Mouse (Mus musculus): ENCODE measurements around the gene Tdp1.
A peak's percentile ranks its signal among the peaks of the same experiment; 100 is the strongest.

Tdp1 gene

DNA sequence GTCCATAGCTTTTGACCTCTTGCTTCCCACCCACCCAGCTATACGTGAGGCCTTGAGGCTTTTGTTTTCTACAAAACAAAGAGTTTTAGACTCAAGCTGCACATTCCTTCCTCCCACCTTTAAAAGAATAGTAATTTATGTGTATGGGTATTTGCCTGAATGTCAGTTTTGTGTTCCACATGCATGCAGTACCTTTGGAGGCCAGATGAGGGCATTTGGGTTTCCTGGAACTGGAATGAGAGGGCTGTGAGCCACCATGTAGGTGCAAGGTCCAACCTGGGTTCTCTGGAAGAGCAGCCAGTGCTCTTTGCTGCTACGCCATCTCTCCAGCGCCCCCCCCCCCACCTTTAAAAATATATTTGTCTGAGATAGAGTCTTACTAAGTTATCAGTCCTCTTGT is 36.7 kb downstream of the Tdp1 start:
- peak; percentile 40 for DNase-seq (ENCODE audit: low read depth, low spot score)
- peaks cover 2% of the 10 kb centered on the region; the same call in 1 of the 2 replicates for H3K36me3 ChIP-seq (ENCODE audit: control insufficient read depth, insufficient read depth, low read length, poor library complexity, severe bottlenecking)
- H3K27me3 ChIP-seq (ENCODE audit: control insufficient read depth, insufficient read depth, low read length, poor library complexity, severe bottlenecking) = no peaks in the 10 kb centered on the region

DNA sequence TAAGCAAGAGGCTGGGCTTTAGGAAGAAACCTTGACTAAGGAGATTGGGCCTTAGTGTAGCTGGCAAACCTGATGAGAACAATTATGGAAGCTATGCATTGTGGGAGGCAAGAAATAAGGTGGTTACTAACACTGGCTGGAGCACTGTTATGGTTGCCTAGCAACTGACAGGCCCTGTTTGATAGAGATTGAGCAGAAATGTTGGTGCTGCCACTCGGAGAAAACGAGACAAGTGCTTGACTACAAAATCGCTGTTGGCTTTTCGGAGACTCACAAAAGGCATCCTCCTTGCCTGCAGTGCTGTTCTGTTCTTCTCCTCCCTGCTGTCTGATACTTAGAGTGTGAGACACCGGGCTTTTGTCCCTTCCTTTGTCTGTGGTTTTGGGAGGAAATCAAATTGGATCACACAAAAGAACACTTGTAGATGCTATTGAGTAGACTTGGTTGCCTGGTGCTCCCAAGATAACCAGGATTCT is 38.9 kb downstream of the Tdp1 start:
- Histone ChIP-seq H3K36me3 (ENCODE audit: control insufficient read depth, insufficient read depth, low read length, poor library complexity, severe bottlenecking) (no peaks in the 10 kb centered on the region; the same call in 1 of the 2 replicates), H3K27me3 (ENCODE audit: control insufficient read depth, insufficient read depth, low read length, poor library complexity, severe bottlenecking) (no peaks in the 10 kb centered on the region)
- no peak for DNase-seq (ENCODE audit: low read depth, low spot score)

DNA sequence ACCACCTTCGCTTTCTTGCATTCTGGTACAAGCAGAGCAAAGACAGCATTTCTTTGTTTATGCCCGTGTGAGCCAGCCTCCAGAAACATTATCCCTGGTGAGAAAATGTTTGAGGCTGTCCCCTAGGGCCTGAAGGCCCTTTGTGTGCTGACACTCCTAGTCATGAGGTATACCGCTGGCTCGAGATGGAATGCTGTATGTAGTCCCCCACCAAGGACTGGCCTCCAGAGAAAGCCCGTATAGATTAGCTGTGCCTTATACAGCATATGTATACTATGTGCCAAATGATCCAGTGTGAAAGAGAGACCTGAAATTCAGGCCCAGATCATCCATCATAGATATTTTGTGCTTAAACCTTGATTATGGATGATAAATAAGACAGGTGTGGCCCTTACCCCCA is 39.4 kb downstream of the Tdp1 start:
- DNase-seq (ENCODE audit: low read depth, low spot score) = no peak
- no peaks in the 10 kb centered on the region; the same call in 1 of the 2 replicates for H3K36me3 ChIP-seq (ENCODE audit: control insufficient read depth, insufficient read depth, low read length, poor library complexity, severe bottlenecking)
- H3K27me3 ChIP-seq (ENCODE audit: control insufficient read depth, insufficient read depth, low read length, poor library complexity, severe bottlenecking) = no peaks in the 10 kb centered on the region

DNA sequence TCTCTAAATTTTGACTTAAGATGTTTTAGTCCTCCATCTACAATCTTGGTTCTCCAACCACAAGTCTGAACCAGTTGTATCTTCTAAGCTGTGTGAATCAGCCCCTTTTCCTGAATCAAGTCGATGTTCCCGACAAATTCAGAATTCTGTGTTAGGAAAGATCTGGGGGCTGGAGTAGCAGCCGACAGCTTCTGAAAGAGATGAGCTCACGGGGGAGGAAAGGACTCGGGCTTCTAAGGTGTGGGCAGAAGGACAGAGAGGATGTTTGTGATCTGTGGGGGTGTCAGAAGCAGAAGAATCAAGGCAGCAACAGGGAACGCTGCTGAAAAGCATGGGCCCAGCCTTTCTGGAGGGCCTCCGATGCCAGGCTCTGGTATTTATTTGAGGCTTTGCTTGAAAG is 44.0 kb downstream of the Tdp1 start:
- no peak for DNase-seq (ENCODE audit: low read depth, low spot score)
- no peaks in the 10 kb centered on the region for H3K27me3 ChIP-seq (ENCODE audit: control insufficient read depth, insufficient read depth, low read length, poor library complexity, severe bottlenecking)
- H3K36me3 ChIP-seq (ENCODE audit: control insufficient read depth, insufficient read depth, low read length, poor library complexity, severe bottlenecking) = no peaks in the 10 kb centered on the region; the same call in 1 of the 2 replicates

DNA sequence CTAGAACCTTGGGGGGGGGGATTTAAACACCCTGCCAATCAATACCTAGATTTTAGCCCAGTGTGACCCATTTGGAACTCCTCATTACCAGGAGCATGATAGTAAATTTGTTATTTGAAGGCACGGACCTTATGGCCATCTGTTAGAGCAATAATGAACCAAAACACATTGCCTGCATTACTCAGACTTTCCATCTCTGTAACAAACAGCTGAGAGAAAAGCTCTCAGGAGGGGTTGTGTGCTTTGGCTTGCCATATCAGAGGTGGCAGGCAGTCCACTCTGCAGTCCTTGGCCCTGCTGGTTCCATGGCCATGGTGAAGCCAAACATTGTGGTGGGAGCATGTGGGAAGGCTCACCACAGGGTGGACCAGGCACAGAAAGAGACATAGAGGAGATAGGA is 44.8 kb downstream of the Tdp1 start:
- DNase-seq (ENCODE audit: low read depth, low spot score) = no peak
- Histone ChIP-seq H3K36me3 (ENCODE audit: control insufficient read depth, insufficient read depth, low read length, poor library complexity, severe bottlenecking) (no peaks in the 10 kb centered on the region; the same call in 1 of the 2 replicates), H3K27me3 (ENCODE audit: control insufficient read depth, insufficient read depth, low read length, poor library complexity, severe bottlenecking) (no peaks in the 10 kb centered on the region)

DNA sequence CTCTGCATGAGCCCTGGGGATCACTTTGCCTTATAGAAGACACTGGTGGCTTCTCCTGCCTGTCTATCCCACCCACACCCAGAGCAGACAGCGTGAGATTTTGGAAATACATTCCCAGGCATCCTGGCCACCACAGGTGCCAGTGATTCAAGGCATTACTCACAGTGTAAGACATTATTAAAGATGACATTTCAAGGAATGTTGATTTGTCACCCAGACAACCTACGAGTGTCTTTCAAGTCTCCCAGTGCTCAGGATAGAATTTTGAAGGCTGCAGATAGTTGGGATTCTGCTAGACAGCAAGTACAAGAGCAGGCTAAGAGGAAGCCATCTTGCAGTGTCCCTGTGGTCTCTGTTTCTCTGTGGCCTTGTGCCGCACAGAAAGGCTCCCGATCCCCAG is 47.9 kb downstream of the Tdp1 start:
- Histone ChIP-seq H3K36me3 (ENCODE audit: control insufficient read depth, insufficient read depth, low read length, poor library complexity, severe bottlenecking) (no peaks in the 10 kb centered on the region; the same call in 1 of the 2 replicates), H3K27me3 (ENCODE audit: control insufficient read depth, insufficient read depth, low read length, poor library complexity, severe bottlenecking) (no peaks in the 10 kb centered on the region)
- no peak for DNase-seq (ENCODE audit: low read depth, low spot score)

DNA sequence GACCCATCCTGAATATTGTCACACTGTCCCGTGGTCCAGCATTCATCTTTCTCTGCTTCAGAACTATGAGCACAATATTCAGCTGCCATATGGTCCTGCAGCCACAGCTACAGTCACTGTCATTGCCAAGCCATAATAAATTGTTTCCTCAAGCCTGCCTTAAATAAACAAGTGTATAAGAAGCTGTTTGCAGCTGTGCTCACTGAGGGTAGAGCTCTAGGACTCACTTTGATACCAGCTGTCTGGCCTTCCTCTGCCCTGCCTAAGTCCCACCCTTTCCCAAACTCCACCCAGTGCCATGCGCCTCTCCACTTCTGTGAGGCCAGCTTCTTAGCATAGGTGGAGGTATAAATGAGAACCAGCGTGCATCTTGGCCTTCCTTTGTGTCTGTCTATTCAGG is 49.3 kb downstream of the Tdp1 start:
- no peaks in the 10 kb centered on the region for H3K27me3 ChIP-seq (ENCODE audit: control insufficient read depth, insufficient read depth, low read length, poor library complexity, severe bottlenecking)
- H3K36me3 ChIP-seq (ENCODE audit: control insufficient read depth, insufficient read depth, low read length, poor library complexity, severe bottlenecking) = no peaks in the 10 kb centered on the region
- DNase-seq (ENCODE audit: low read depth, low spot score) = no peak

DNA sequence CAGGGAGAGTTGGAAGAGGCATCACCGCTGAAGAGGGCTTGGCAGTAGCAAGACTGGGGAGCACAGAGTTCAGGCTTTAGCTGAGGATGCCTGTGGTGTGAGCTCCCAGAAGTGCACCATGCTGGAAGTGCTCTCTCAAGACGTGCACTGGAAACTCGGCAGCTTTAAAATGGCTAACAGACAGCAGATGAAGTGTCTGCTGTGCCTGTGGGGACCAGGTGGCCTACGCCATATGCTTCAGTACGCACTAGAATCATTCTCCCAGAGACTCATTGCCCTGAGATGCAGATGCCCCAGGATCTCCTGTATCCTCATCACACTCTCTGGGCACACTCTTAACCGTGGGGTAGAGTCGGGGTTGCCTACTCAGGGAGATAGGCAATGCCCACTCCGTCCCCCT is 51.1 kb downstream of the Tdp1 start:
- no peaks in the 10 kb centered on the region for H3K36me3 ChIP-seq (ENCODE audit: control insufficient read depth, insufficient read depth, low read length, poor library complexity, severe bottlenecking)
- H3K27me3 ChIP-seq (ENCODE audit: control insufficient read depth, insufficient read depth, low read length, poor library complexity, severe bottlenecking) = no peaks in the 10 kb centered on the region
- no peak for DNase-seq (ENCODE audit: low read depth, low spot score)

DNA sequence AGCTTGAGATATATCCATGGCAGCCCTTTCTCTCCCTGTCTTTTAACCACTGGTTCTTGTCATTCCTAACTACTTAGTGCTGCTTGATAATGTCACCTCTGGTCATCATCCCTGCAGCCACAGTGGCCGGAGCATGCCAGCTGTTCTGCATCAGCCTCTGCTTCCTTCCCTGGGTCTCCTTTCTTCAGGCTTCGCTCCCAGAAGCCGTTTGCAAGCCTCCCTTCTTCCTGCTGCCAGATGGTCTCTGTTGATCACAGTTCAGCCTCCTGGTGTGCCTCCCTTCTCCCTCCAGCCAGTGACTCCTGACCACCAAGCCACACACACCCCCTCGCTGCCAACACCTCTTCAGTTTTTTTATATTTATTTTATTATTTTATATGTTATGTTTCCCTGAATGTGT is 54.2 kb downstream of the Tdp1 start:
- DNase-seq (ENCODE audit: low read depth, low spot score) = no peak
- no peaks in the 10 kb centered on the region for H3K36me3 ChIP-seq (ENCODE audit: control insufficient read depth, insufficient read depth, low read length, poor library complexity, severe bottlenecking)
- no peaks in the 10 kb centered on the region for H3K27me3 ChIP-seq (ENCODE audit: control insufficient read depth, insufficient read depth, low read length, poor library complexity, severe bottlenecking)

DNA sequence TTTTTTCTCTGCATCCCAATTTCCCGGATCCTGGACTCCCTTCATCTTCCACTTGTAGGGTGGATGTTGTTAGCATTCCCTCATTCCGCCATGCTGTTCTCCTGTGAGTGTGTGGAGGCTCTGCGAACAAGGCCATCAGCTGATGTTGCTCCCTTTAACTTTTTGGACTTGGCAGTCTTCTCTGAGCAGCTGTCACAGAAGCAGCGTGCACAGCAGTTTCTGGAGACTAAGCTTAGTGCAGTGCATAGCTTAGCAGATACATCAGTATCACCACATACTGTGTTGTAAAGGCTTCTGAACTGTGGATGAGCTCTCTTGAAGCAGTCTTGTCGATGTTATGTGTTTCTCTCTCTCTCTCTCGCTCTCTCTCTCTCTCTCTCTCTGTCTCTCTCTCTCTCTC is 54.9 kb downstream of the Tdp1 start:
- Histone ChIP-seq H3K27me3 (ENCODE audit: control insufficient read depth, insufficient read depth, low read length, poor library complexity, severe bottlenecking) (no peaks in the 10 kb centered on the region), H3K36me3 (ENCODE audit: control insufficient read depth, insufficient read depth, low read length, poor library complexity, severe bottlenecking) (no peaks in the 10 kb centered on the region)
- no peak for DNase-seq (ENCODE audit: low read depth, low spot score)

DNA sequence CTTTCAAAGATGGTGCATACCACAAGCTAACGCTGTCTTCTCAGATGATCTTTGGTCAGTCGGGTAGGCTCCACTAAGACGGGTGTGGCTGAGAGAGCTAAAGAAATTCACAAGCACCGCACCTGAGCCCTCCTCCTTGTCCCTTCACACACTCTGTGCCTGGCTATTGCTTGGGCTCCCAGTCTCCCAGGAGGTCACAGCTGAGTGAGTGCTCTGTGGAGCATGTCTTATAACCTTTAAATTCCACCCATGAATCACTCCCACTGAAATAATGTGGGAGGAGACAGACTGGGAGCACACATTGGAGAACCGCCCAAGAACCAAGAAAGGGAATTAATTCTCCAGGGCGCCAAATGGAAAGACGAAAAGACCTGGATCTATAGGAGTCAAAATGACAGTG is 56.4 kb downstream of the Tdp1 start:
- DNase-seq (ENCODE audit: low read depth, low spot score) = no peak

DNA sequence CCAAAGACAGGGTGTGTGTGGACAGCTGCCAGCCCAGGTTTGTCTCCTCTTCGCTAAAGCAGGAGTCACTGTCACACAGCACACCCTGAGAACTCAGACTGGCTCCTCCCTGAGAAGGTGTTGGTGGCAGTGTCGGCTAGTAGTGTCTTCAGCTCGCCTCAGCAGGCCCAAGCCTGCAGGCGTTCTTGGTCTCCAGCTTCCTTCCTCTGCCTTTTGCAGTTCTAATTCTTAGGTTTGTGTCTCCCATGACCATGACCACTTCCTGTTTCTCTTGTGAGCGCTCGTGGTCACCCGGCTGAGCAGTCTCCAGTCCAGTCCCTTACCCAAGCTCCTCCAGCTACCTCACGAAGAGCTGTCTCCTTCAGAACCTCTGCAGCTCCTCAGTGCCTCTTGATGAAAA is 58.1 kb downstream of the Tdp1 start:
- DNase-seq (ENCODE audit: low read depth, low spot score) = peak; percentile 60
- Histone ChIP-seq H3K36me3 (ENCODE audit: control insufficient read depth, insufficient read depth, low read length, poor library complexity, severe bottlenecking) (no peaks in the 10 kb centered on the region), H3K27me3 (ENCODE audit: control insufficient read depth, insufficient read depth, low read length, poor library complexity, severe bottlenecking) (no peaks in the 10 kb centered on the region)

More for the DNA sequence above, 56.4 kb downstream of the Tdp1 start:
- H3K27me3 ChIP-seq (ENCODE audit: control insufficient read depth, insufficient read depth, low read length, poor library complexity, severe bottlenecking) = no peaks in the 10 kb centered on the region
- no peaks in the 10 kb centered on the region for H3K36me3 ChIP-seq (ENCODE audit: control insufficient read depth, insufficient read depth, low read length, poor library complexity, severe bottlenecking)

DNA sequence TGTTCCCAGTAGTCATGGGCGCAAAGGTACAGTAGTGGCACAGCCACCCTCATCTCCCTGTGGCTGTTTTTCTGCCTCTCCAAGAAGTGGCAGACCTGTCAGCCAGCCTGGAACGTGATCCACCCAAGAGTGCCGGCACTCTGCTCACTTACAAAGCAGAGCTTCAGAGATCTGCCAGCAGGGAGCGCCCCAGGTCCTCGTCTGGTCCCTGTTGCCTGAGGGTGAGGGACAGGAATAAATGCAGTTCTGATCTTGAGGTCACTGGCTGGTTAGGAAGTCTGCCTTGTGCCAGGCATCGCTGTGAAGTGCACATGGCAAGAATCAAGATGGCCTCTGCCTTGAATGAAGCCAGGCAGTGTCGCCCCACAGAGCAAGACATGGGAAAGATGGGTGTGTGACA is 68.6 kb downstream of the Tdp1 start:
- H3K36me3 ChIP-seq (ENCODE audit: control insufficient read depth, insufficient read depth, low read length, poor library complexity, severe bottlenecking) = no peaks in the 10 kb centered on the region
- DNase-seq (ENCODE audit: low read depth, low spot score) = peak; percentile 70
- no peaks in the 10 kb centered on the region for H3K27me3 ChIP-seq (ENCODE audit: control insufficient read depth, insufficient read depth, low read length, poor library complexity, severe bottlenecking)

DNA sequence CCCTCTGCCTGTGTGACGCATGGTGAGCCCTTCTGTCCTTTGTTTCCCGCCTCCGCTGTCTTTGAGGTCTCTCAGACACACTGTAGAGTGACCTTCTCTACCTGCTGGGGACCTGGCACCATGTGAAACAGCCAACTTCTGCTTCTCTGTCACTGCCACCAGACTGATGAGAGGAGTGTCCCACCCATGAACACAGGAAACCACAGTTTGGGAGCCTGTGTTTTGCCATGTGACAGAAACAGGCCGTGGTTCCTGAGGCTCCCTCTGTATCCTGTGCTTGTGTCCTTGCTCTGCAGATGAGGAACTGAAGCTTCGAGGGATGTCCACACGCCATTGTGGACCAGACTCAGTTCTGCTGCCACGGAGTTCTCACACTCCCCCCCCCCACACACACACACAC is 72.1 kb downstream of the Tdp1 start:
- peak; percentile 68 for DNase-seq (ENCODE audit: low read depth, low spot score)
- H3K36me3 ChIP-seq (ENCODE audit: control insufficient read depth, insufficient read depth, low read length, poor library complexity, severe bottlenecking) = no peaks in the 10 kb centered on the region
- no peaks in the 10 kb centered on the region for H3K27me3 ChIP-seq (ENCODE audit: control insufficient read depth, insufficient read depth, low read length, poor library complexity, severe bottlenecking)

DNA sequence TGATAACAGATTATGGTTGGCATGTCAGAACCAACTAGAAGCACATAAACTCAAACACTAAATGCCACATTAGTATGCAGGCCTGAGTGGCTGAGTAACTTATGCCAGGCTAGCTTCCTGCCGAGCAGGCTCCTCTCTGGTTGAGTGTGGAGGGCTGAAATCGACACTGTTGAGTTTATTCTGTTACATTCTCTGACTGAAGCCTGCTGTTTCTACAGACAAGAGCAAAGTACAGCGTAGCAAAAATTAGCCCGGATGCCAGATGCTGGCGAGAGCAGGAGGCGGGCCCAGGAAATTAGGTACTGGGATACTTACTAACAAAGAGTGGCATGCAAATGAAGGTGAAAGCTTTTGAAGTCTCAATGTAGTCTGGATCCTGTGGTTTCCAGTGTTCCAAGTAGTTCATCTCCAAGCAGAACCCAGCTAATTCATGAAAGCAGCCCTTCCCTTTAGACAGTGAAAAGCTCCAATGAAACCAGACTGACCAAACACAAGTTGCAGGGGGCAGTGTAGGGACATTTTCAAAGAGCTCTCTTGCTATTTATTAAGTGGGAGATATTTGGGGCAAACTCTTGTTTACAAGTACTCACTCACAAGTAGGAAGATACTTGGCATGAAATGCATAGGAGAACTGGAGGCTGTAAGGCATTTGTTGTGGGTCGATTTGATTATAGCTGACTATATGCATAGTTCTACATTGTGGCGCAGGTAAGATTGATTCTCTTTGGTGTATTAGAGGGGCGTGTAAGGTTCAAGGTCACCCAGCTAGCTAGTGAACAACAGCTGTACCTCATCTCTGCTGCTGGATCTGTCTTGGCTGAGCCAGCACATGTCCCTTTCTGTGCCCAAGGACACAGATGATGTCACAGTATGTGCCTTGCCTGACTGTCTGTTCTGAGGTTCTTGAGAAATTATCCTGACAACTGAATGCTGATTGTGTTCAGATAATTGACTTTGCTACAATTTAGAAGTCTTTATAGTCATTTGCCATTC is 74.0 kb downstream of the Tdp1 start:
- DNase-seq (ENCODE audit: low read depth, low spot score) = no peak
- Histone ChIP-seq H3K36me3 (ENCODE audit: control insufficient read depth, insufficient read depth, low read length, poor library complexity, severe bottlenecking) (no peaks in the 10 kb centered on the region), H3K27me3 (ENCODE audit: control insufficient read depth, insufficient read depth, low read length, poor library complexity, severe bottlenecking) (no peaks in the 10 kb centered on the region)

Measured in splenic B cell, adult 2 months (primary cell).